Mouse (Mus musculus) frontal cortex, adult (tissue): ENCODE data around the gene Fam20c.
A peak's percentile ranks its signal among the peaks of the same experiment; 100 is the strongest.

Source experiments
- ATAC-seq: cut with Nextera tagmentation; 2 replicates; pipeline ENCODE4 v1.9.2; 2017; ENCODE audit warnings: mild to moderate bottlenecking, moderate library complexity, mixed read lengths; ENCODE audit not compliant: low TSS enrichment

Gene Fam20c

GRCm38 (mm10) chr5:138756311-138757085, 2.2 kb downstream of the Fam20c start:
- peak; percentile 45 for ATAC-seq

GRCm38 (mm10) chr5:138757135-138757534, 2.8 kb downstream of the Fam20c start:
- no peak for ATAC-seq

GRCm38 (mm10) chr5:138757616-138758015, 3.3 kb downstream of the Fam20c start:
- ATAC-seq = no peak

- no peak for ATAC-seq
Observed at GRCm38 (mm10) chr5:138758533-138758932, 4.2 kb downstream of the Fam20c start.

- ATAC-seq = no peak
Observed at GRCm38 (mm10) chr5:138761836-138762334, 7.6 kb downstream of the Fam20c start.

GRCm38 (mm10) chr5:138762361-138762760, 8.0 kb downstream of the Fam20c start:
- no peak for ATAC-seq

- ATAC-seq = no peak
Observed at GRCm38 (mm10) chr5:138764601-138765000, 10.3 kb downstream of the Fam20c start.

- ATAC-seq = no peak
Observed at GRCm38 (mm10) chr5:138767650-138768049, 13.3 kb downstream of the Fam20c start.

- peak; percentile 64; the same call in 1 of the 2 replicates for ATAC-seq
Observed at GRCm38 (mm10) chr5:138768704-138769103, 14.4 kb downstream of the Fam20c start.

- 0 out of 2 replicates have a peak, but pooled peaks have one; percentile 10 for ATAC-seq
Observed at GRCm38 (mm10) chr5:138769126-138769525, 14.8 kb downstream of the Fam20c start.

- ATAC-seq = no peak
Observed at GRCm38 (mm10) chr5:138775096-138775495, 20.8 kb downstream of the Fam20c start.

GRCm38 (mm10) chr5:138776346-138776745, 22.0 kb downstream of the Fam20c start:
- ATAC-seq = peak; percentile 48; the same call in 1 of the 2 replicates

- ATAC-seq = 0 out of 2 replicates have a peak, but pooled peaks have one; percentile 31
Observed at GRCm38 (mm10) chr5:138778731-138779463, 24.6 kb downstream of the Fam20c start.

GRCm38 (mm10) chr5:138779655-138780054, 25.3 kb downstream of the Fam20c start:
- ATAC-seq = no peak

GRCm38 (mm10) chr5:138782697-138783096, 28.4 kb downstream of the Fam20c start:
- ATAC-seq = no peak

- ATAC-seq = no peak
Observed at GRCm38 (mm10) chr5:138783181-138783580, 28.9 kb downstream of the Fam20c start.

- ATAC-seq = no peak
Observed at GRCm38 (mm10) chr5:138785986-138786515, 31.7 kb downstream of the Fam20c start.

- no peak for ATAC-seq
Observed at GRCm38 (mm10) chr5:138787648-138788047, 33.3 kb downstream of the Fam20c start.

- no peak for ATAC-seq
Observed at GRCm38 (mm10) chr5:138788481-138789211, 34.3 kb downstream of the Fam20c start.

GRCm38 (mm10) chr5:138790954-138791480, 36.7 kb downstream of the Fam20c start:
- ATAC-seq = no peak

GRCm38 (mm10) chr5:138801588-138802116, 47.3 kb downstream of the Fam20c start:
- no peak for ATAC-seq
